Mouse (Mus musculus): ENCODE measurements around the gene Dmwd.

The Dmwd gene

GRCm38 (mm10) chr7:19073504-19073903 lies 2.5 kb upstream of the Dmwd start:
- DNase-seq, result peak; percentile 59 to 60

GRCm38 (mm10) chr7:19074494-19074893 lies 1.5 kb upstream of the Dmwd start:
- no peak for DNase-seq

GRCm38 (mm10) chr7:19075231-19075630 lies 796 bp upstream of the Dmwd start:
- no peak for DNase-seq

GRCm38 (mm10) chr7:19076586-19076991 lies 562 bp downstream of the Dmwd start:
- DNase-seq, result no peak

- peak; percentile 81 to 84 for DNase-seq
These were observed 1.7 kb downstream of the Dmwd start for GRCm38 (mm10) chr7:19077761-19078160.

GRCm38 (mm10) chr7:19078732-19079131 lies 2.7 kb downstream of the Dmwd start:
- no peak for DNase-seq

GRCm38 (mm10) chr7:19080451-19080950 lies 4.5 kb downstream of the Dmwd start:
- DNase-seq, result no peak

- no peak for DNase-seq
These were observed 6.1 kb downstream of the Dmwd start for GRCm38 (mm10) chr7:19082171-19082570.

GRCm38 (mm10) chr7:19083096-19083495 lies 7.1 kb downstream of the Dmwd start:
- no peak for DNase-seq

GRCm38 (mm10) chr7:19083701-19084100 lies 7.7 kb downstream of the Dmwd start, which contains the start of gene Dmpk:
Gene Dmpk (plus strand): TSS chr7:19083849.
- no peak for DNase-seq

GRCm38 (mm10) chr7:19084277-19084771 lies 8.3 kb downstream of the Dmwd start:
- no peak for DNase-seq

GRCm38 (mm10) chr7:19084921-19085473 lies 9.0 kb downstream of the Dmwd start:
- no peak for DNase-seq

GRCm38 (mm10) chr7:19085495-19085894 lies 9.5 kb downstream of the Dmwd start:
- no peak for DNase-seq

- no peak for DNase-seq
These were observed 10.0 kb downstream of the Dmwd start for GRCm38 (mm10) chr7:19086042-19086441.

GRCm38 (mm10) chr7:19086760-19087159 lies 10.7 kb downstream of the Dmwd start:
- DNase-seq, result no peak

GRCm38 (mm10) chr7:19088813-19089212 lies 12.8 kb downstream of the Dmwd start:
- peak; percentile 69 to 73 for DNase-seq

- no peak for DNase-seq
These were observed 15.9 kb downstream of the Dmwd start for GRCm38 (mm10) chr7:19091913-19092312.

GRCm38 (mm10) chr7:19092381-19093173 lies 16.6 kb downstream of the Dmwd start:
- DNase-seq, result peak in 1 of 2 experiments; percentile 56

GRCm38 (mm10) chr7:19093174-19093521 lies 17.1 kb downstream of the Dmwd start:
- peak; percentile 91 for DNase-seq

- peak; percentile 92 to 95 for DNase-seq
These were observed 17.7 kb downstream of the Dmwd start for GRCm38 (mm10) chr7:19093537-19094385.

- peak; percentile 59 to 78 for DNase-seq
These were observed 18.4 kb downstream of the Dmwd start, which contains the start of gene Six5 for GRCm38 (mm10) chr7:19094471-19094825. Gene Six5 (plus strand): TSS chr7:19094594.

- peak; percentile 39 to 61 for DNase-seq
These were observed 19.1 kb downstream of the Dmwd start for GRCm38 (mm10) chr7:19094826-19095750.
